Mouse (Mus musculus) layer of hippocampus, postnatal 14 days (tissue): Measurements from ENCODE around the gene Card11. TPM values are rescaled to one million over a fixed set of nuclear protein-coding genes. Genes with fewer than 3 reads are reported as not detected.

Experiments used
- DNase-seq, 2 experiments: peaks; one replicate each; pipeline ENCODE4 v3.0.0; 2021 to 2022; ENCODE audit warnings: low spot score in 2 of 2, mixed read lengths in 1 of 2
- total RNA-seq, 2 experiments: library from RNA; stranded (reverse); gene quantifications; 2 replicates each; pipeline ENCODE4 v1.2.3; 2021

Gene Card11
- total RNA-seq, 2 experiments from 2014 or later, result 0.21 to 0.39 TPM

GRCm38 (mm10) chr5:140992093-140993070 lies 8.0 kb downstream of the Card11 start:
- DNase-seq, result no peak

GRCm38 (mm10) chr5:140985311-140986050 lies 14.9 kb downstream of the Card11 start:
- DNase-seq, result no peak

- DNase-seq, result no peak
These were observed 19.0 kb downstream of the Card11 start for GRCm38 (mm10) chr5:140981370-140981805.

GRCm38 (mm10) chr5:140980783-140981182 lies 19.6 kb downstream of the Card11 start:
- DNase-seq, result no peak

- DNase-seq, result no peak
These were observed 20.3 kb downstream of the Card11 start for GRCm38 (mm10) chr5:140980051-140980450.

- peak in 1 of 2 experiments; percentile 72 for DNase-seq
These were observed 37.4 kb downstream of the Card11 start for GRCm38 (mm10) chr5:140962945-140963344.

GRCm38 (mm10) chr5:140960732-140961131 lies 39.6 kb downstream of the Card11 start:
- DNase-seq, result no peak

GRCm38 (mm10) chr5:140959160-140959559 lies 41.2 kb downstream of the Card11 start:
- DNase-seq, result no peak

- DNase-seq, result no peak
These were observed 43.3 kb downstream of the Card11 start for GRCm38 (mm10) chr5:140957106-140957505.

GRCm38 (mm10) chr5:140955666-140956065 lies 44.7 kb downstream of the Card11 start:
- peak; percentile 42 to 76 for DNase-seq

GRCm38 (mm10) chr5:140951801-140952200 lies 48.6 kb downstream of the Card11 start:
- no peak for DNase-seq

GRCm38 (mm10) chr5:140948009-140948408 lies 52.4 kb downstream of the Card11 start:
- DNase-seq, result peak; percentile 54 to 61

- no peak for DNase-seq
These were observed 54.3 kb downstream of the Card11 start for GRCm38 (mm10) chr5:140946034-140946433.

- DNase-seq, result no peak
These were observed 55.8 kb downstream of the Card11 start for GRCm38 (mm10) chr5:140944382-140945125.

GRCm38 (mm10) chr5:140940923-140941491 lies 59.4 kb downstream of the Card11 start:
- DNase-seq, result peak; percentile 76 to 87

- peak; percentile 44 to 75 for DNase-seq
These were observed 60.0 kb downstream of the Card11 start for GRCm38 (mm10) chr5:140940257-140940922.

GRCm38 (mm10) chr5:140936816-140937215 lies 63.6 kb downstream of the Card11 start:
- no peak for DNase-seq

- no peak for DNase-seq
These were observed 64.5 kb downstream of the Card11 start for GRCm38 (mm10) chr5:140935848-140936247.

- DNase-seq, result peak in 1 of 2 experiments; percentile 45
These were observed 65.6 kb downstream of the Card11 start for GRCm38 (mm10) chr5:140934639-140935315.
